Mouse (Mus musculus): ENCODE data around the gene Rundc3a.

Gene Rundc3a

DNA sequence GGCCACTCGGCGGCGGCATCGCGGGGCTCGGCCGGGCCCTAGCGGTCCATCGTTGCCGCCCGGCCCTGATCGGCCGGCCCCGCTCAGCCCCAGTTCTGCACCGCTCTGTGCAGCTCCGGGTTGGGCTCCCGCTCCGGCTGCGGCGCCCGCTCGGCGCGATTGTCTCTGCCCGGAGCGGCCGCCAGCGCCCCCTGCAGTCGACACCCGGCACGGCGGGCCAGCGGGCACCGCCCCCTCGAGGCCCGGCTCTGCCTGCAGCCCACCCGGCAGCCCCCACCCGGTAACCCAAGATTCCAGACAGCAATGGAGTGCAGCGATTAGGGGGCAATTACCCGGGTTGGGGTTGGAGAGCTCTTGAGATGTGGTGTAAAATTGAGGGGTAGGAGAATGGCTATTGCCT lies 54.3 kb downstream of the Rundc3a start, which contains the start of gene Fam171a2:
Gene Fam171a2, minus strand, starts transcription at position 186 of the 400 bp plus-strand sequence.
- peak; percentile 57 to 88 for DNase-seq (ENCODE audit: low spot score in 2 of 2)

DNA sequence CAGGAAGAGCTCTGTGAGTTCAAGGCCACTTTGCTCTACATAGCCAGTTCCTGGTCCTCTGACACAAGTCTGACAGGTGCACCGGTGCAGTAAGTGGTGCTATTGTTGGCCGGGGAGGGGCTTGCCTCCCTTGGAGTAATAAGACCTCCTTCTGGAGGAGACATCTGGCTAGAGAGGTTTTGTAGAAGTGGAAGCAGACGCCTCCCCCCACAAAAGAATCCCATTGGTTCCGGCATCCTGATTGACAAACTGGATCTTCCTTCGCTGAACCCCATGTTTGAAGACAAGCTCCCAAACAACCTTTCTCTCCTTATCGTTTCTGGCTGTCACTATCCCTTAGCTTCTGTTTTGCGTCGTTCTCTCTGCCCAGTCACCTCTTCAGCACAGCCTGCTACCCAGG lies 55.1 kb downstream of the Rundc3a start:
- DNase-seq (ENCODE audit: low spot score in 2 of 2) = no peak

GRCm38 (mm10) chr11:102449043-102450008 lies 56.1 kb downstream of the Rundc3a start:
- no peak for DNase-seq (ENCODE audit: low spot score in 2 of 2)
